Mouse (Mus musculus) intestine, embryonic 14.5 days (tissue): ENCODE data around the gene 1700037H04Rik. TPM values are rescaled to one million over a fixed set of nuclear protein-coding genes. Genes with fewer than 3 reads are reported as not detected.
A peak's percentile ranks its signal among the peaks of the same experiment; 100 is the strongest.

Experiments
- ATAC-seq: fragments of 200-750 bp; cut with Nextera tagmentation; replicated peaks from 2 replicates; pipeline ENCODE4 v1.8.0; 2017; ENCODE audit warnings: low read depth, moderate number of reproducible peaks, moderate TSS enrichment, moderate library complexity; ENCODE audit not compliant: low FRiP score, low TSS enrichment
- DNase-seq: peaks from one replicate; pipeline ENCODE4 v3.0.0-alpha.2; 2018; ENCODE audit warnings: low spot score
- H3K27ac ChIP-seq: fragments of 300-500 bp; sonication (generic); 2 replicates; pipeline ENCODE4 v1.5.1; 2014; ENCODE audit warnings: low read depth, mild to moderate bottlenecking, control low read depth
- H3K27me3 ChIP-seq: fragments of 300-500 bp; sonication (generic); replicated peaks from 2 replicates; pipeline ENCODE4 v1.6.1; 2014; ENCODE audit warnings: low read length, control low read depth; ENCODE audit not compliant: control insufficient read depth, insufficient read depth
- H3K36me3 ChIP-seq: fragments of 300-500 bp; sonication (generic); 2 replicates; pipeline ENCODE4 v1.6.1; 2014; ENCODE audit warnings: low read length, control low read depth; ENCODE audit not compliant: control insufficient read depth, insufficient read depth
- H3K4me1 ChIP-seq: fragments of 300-500 bp; sonication (generic); replicated peaks from 2 replicates; pipeline ENCODE4 v1.6.1; 2014; ENCODE audit warnings: low read length, control low read depth, mixed read lengths; ENCODE audit not compliant: control insufficient read depth, insufficient read depth
- H3K4me2 ChIP-seq: fragments of 300-500 bp; sonication (generic); 2 replicates; pipeline ENCODE4 v1.6.1; 2014; ENCODE audit warnings: low read length
- H3K4me3 ChIP-seq: fragments of 300-500 bp; sonication (generic); 2 replicates; pipeline ENCODE4 v1.5.1; 2014; ENCODE audit warnings: low read depth, low read length, control low read depth, mixed read lengths
- H3K9ac ChIP-seq: fragments of 300-500 bp; sonication (generic); 2 replicates; pipeline ENCODE4 v1.6.1; 2014; ENCODE audit warnings: mild to moderate bottlenecking, low read length
- H3K9me3 ChIP-seq: fragments of 300-500 bp; sonication (generic); 2 replicates; pipeline ENCODE4 v1.6.1; 2016; ENCODE audit warnings: low read length, control low read depth; ENCODE audit not compliant: control insufficient read depth
- WGBS: fragments of 180-500 bp; shearing (Covaris S2); extraction: QIAGEN DNeasy Blood & Tissue Kit; methylation state at CpG from one replicate; pipeline ENCODE4 v1.1.7; 2014; 5-methylcytosine and 5-hydroxymethylcytosine counted together
- polyA plus RNA-seq: library from polyadenylated mRNA; unstranded; fragments of >200 nt; fragmentation: Nextera tagmentation; extraction: Ambion mirVana; gene quantifications from 2 replicates; pipeline ENCODE4 v1.2.1, GENCODE M21; 2014

The 1700037H04Rik gene
- polyA plus RNA-seq, 1 experiment from 2014 or later, result 93.1 TPM

DNA sequence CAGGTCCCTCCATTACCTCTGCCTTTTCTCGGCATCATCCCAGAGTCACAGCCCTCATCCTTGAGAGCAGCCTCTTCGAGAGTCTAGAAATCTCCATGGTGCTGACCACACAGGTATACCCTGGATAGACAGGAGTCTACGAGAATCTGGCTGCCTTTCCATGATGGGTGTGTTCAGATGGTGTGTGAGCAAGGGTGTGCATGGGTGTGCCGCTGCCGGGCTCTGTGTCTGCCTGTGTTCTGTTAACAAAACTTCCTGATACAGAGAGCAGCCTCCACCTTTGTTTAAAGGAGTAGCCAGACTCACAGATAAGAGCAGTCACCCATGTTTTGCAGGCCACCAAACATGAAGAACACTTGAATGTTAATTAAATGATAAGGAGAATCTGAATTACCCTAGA, 30.0 kb downstream of the 1700037H04Rik start:
- Histone ChIP-seq H3K4me1 (peaks cover 16% of the 10 kb centered on the region), H3K27me3 (no peaks in the 10 kb centered on the region), H3K4me3 (no peak overlapping the region), H3K36me3 (peaks cover 12% of the 10 kb centered on the region; the same call in 1 of the 2 replicates), H3K9me3 (no peaks in the 10 kb centered on the region), H3K4me2 (no peak overlapping the region), H3K9ac (no peak overlapping the region), H3K27ac (no peak overlapping the region)
- no peak for ATAC-seq
- no peak for DNase-seq
- WGBS, result 57% methylated on average over 5 of the region's 5 CpGs

DNA sequence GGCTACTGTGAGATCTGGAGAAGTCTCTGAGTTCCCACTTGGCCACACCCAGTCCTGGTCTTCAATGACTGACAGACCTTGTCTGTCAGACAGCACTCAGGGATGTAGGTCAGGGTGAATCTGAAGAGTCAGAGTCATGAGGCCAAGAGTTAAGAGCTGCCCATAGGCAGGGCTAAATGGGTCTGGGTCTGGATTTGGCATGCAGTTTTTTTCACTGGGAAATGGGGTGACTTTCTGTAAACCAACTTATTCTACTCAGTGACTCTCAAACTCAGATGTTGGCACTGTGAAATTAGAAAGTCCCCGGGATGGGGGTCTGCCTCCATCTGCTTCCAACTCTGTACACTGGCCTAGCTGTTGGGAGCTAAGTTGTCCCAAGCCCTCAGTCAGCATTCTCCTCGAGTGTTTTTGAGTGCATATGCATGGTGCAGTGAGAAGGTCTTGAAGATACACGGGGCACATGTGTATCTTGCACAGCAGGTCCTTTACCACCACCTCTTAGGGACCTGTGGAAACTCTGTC, 31.2 kb downstream of the 1700037H04Rik start:
- ATAC-seq, result no peak
- Histone ChIP-seq H3K4me1 (peaks cover 16% of the 10 kb centered on the region), H3K27ac (no peak overlapping the region)

DNA sequence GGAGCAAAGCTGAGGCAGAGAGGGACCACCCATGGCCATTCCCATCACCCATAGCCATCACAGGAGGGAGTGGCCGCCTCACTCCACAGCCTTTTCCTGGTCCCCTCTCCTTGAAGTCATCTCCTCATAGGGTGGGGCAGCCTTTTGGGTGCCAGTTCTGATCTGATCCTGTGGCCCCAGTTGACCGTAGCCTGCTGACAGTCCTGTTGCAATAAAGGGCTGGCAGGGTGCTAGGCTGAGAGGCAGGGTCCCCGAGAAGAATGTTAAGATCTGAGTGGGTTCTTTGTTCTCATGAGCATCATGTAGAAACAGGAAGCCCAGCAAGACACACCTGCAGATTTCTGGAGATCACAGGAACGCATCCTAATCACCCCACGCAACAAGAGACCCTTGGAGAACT, 31.7 kb downstream of the 1700037H04Rik start:
- Histone ChIP-seq H3K27ac (no peak overlapping the region), H3K9me3 (no peaks in the 10 kb centered on the region), H3K4me3 (peak overlapping the region; percentile 58), H3K4me1 (peaks cover 16% of the 10 kb centered on the region), H3K27me3 (no peaks in the 10 kb centered on the region), H3K4me2 (peak overlapping the region; percentile 64), H3K36me3 (0 out of 2 replicates have a peak, but pooled peaks cover 2% of the 10 kb centered on the region), H3K9ac (peak overlapping the region; percentile 81; the same call in 1 of the 2 replicates)
- ATAC-seq (no peak), DNase-seq (no peak)
- WGBS, result 77% methylated on average over 5 of the region's 5 CpGs

More for the DNA sequence above, 31.2 kb downstream of the 1700037H04Rik start:
- Histone ChIP-seq H3K9me3 (no peaks in the 10 kb centered on the region), H3K36me3 (0 out of 2 replicates have a peak, but pooled peaks cover 2% of the 10 kb centered on the region), H3K4me2 (peak overlapping the region; percentile 64), H3K4me3 (no peak overlapping the region), H3K9ac (no peak overlapping the region), H3K27me3 (no peaks in the 10 kb centered on the region)
- 75% methylated on average over 3 of the region's 3 CpGs for WGBS
- no peak for DNase-seq

DNA sequence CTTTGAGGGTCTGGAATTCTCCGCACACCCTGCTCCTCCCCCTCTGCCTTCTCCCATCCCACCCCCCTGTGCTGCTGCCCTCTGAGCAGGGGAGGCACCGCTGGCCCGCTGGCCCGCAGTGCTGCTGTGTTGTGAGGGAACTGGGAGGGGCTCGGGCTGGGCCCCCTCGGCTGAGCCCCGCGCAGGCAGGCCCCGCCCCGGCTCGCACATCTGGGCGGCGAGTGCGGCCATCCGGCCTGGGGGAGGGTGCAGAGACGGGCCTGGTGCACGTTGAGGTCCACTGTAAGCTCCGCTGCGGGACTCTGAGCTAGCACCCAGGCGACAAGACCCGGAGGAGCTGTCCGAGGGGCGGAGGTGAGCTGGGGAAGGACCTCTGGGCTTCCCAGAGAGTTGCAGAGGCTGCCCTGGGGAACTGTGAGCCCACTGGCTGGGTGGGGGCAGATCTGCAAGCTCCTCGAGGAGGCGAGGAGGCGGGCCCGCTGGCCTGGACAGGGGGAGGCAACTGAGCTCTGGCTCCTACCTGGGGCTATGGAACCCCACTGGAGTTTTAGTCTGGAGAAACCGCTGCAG, 32.6 kb downstream of the 1700037H04Rik start, which contains the start of gene Hspa12b:
Gene Hspa12b, plus strand, starts transcription at position 120 of the 570 bp plus-strand sequence.
- Histone ChIP-seq H3K27ac (peak within 1 kb of the TSS; percentile 72), H3K9ac (peak within 1 kb of the TSS; percentile 81), H3K4me1 (peaks cover 16% of the 10 kb centered on the region), H3K9me3 (no peaks in the 10 kb centered on the region), H3K4me3 (peak within 1 kb of the TSS; percentile 58), H3K4me2 (peak within 1 kb of the TSS; percentile 64), H3K27me3 (no peaks in the 10 kb centered on the region), H3K36me3 (0 out of 2 replicates have a peak, but pooled peaks cover 1% of the 10 kb centered on the region)
- under 1% methylated on average over 26 of the region's 28 CpGs for WGBS
- DNase-seq (peak; percentile 84), ATAC-seq (peak; percentile 90)

DNA sequence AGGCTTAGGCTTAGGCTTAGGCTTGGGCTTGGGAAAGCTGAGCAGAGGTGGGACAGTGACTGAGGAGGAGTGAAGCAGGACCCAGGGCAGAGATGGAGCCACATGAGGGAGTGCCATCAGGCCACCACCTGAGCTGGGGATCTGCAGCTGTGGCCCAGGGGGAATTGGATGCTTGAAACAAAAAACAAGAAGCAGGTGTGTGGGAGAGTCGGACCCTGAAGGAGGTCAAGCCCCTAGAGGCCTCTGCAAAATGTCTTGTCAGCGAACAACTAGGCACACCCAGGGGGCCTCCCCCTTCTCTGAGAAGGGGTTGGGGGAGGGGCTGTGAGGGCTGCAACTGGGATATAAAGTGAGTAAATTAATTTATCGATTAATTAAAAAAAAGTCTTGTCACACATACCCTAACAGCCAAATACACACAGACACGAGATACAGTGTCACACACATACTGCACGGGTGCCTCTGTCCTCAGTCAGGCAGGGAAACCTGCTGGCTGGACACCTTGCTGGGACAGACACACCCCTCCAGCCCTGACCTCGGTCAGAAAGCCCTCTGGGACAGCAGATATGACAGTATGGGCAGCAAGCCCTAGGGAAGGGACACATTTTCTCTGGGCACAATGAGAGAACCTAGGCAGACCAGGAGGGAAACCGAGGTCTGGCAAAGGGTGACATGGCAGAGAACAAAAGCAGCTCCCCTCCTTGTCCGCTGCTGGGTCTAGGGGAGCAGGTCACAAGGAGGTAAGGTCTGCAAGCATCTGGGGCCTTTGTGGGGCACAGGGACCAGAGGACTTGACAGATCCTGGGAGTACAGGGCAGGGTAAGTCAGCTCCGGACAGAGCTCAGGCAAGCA, 33.7 kb downstream of the 1700037H04Rik start:
- Histone ChIP-seq H3K9me3 (no peaks in the 10 kb centered on the region), H3K4me3 (no peak overlapping the region), H3K4me1 (peaks cover 16% of the 10 kb centered on the region), H3K4me2 (peak overlapping the region; percentile 64; the same call in 1 of the 2 replicates), H3K36me3 (no peaks in the 10 kb centered on the region), H3K27me3 (no peaks in the 10 kb centered on the region), H3K9ac (peak overlapping the region; percentile 81; the same call in 1 of the 2 replicates), H3K27ac (no peak overlapping the region)
- DNase-seq (no peak), ATAC-seq (no peak)
- 50% methylated on average over 9 of the region's 9 CpGs for WGBS

DNA sequence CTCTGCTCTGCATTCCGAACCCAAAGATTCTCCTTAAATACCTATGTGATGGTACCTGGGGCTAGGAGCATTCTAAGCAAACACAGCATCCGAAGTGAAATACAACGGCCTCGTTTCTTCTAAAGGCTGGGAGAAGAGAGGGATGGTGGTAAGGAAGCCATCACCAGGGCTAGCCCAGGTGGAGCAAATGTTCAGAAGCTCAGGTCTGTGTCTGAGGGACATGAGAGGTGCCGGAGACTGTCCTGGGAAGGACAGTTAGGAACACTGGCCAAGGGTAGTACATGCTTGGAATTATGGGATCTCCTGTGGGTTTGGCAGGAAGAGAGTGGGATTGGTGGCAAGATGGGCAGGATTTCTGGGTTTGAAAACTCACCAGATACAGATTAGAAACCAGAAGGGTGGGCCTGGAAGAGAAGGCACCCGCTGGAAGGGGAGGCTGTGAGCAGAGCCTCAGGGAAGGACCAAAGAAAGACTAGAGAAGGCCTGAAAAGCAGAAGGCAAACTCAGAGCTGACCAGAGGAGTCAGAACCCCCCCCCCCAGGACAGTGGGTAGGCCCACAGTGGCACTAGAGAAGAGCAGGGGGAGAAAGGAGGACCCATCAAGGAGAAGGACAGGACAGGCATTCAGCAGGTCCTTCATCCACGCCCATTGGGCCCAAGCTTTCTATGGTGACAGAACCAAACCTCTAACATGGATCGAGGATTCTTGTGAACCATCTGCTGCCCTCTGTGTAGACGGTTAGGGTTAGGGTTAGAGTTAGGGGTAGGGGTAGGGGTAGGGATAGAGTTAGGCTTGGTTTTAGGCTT, 34.5 kb downstream of the 1700037H04Rik start:
- Histone ChIP-seq H3K9ac (no peak overlapping the region), H3K4me1 (peaks cover 16% of the 10 kb centered on the region), H3K4me3 (no peak overlapping the region), H3K9me3 (no peaks in the 10 kb centered on the region), H3K36me3 (no peaks in the 10 kb centered on the region), H3K27me3 (no peaks in the 10 kb centered on the region), H3K4me2 (no peak overlapping the region), H3K27ac (no peak overlapping the region)
- DNase-seq (no peak), ATAC-seq (no peak)
- 87% methylated on average over 9 of the region's 9 CpGs for WGBS

DNA sequence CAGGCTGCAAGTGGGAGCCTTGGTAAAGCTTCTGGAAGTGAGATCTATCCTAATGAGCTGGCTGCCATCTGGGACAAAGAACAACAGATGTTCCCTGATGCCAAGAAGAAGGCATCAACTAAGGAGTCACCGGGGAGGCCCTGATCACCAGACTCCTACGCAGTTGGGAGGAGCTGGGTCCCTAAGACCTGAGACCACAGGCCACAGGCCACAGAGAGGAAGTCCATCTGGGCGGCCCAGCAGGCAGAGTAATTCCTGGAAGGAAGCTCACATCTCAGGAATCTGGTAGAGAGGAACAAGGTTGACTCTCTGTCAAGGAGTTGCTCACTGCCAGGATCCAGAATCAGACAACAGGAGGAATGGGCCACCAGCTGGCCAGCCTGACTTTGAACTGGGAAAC, 35.7 kb downstream of the 1700037H04Rik start:
- no peak overlapping the region for H3K4me3 ChIP-seq
- no peak for ATAC-seq

DNA sequence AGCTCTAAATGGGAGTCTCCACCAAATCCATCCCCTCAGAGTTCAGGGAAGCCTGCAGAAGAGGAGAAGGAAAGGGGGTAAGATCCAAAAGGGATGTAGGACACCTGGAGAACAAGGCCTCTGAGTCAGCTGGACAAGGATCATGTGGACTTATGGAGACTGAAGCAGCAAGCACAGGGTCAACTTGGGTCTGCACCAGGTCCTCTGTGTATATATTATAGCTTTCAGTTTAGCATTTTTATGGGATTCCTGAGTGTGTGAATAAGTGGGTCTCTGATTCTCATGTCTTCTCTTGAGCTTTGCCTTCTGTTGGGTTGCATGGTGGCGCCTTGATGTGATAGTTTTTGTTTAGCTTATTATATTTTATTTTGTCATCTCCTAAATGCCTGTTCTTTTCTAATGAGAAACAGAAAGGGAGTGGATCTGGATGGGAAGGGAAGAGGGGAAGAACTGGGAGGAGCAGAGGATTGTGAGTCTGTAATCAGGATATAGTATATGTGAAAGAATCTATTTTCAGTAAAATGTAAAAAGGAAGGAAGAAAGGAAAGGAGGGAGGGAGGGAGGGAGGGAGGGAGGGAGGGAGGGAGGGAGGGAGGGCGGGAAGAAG, 40.8 kb downstream of the 1700037H04Rik start:
- H3K9ac ChIP-seq, result no peak overlapping the region
- no peak overlapping the region for H3K4me3 ChIP-seq
- H3K9me3 ChIP-seq, result no peaks in the 10 kb centered on the region
- H3K4me1 ChIP-seq, result no peaks in the 10 kb centered on the region
- no peaks in the 10 kb centered on the region for H3K36me3 ChIP-seq
- no peaks in the 10 kb centered on the region for H3K27me3 ChIP-seq
- H3K4me2 ChIP-seq, result no peak overlapping the region
- no peak overlapping the region for H3K27ac ChIP-seq
- 43% methylated on average over 1 of the region's 2 CpGs for WGBS
- DNase-seq, result no peak
- ATAC-seq, result no peak

More for the DNA sequence above, 35.7 kb downstream of the 1700037H04Rik start:
- Histone ChIP-seq H3K9me3 (no peaks in the 10 kb centered on the region), H3K4me2 (no peak overlapping the region), H3K4me1 (peaks cover 16% of the 10 kb centered on the region), H3K27me3 (no peaks in the 10 kb centered on the region), H3K9ac (no peak overlapping the region), H3K36me3 (no peaks in the 10 kb centered on the region), H3K27ac (no peak overlapping the region)
- 77% methylated on average over 3 of the region's 3 CpGs for WGBS
- no peak for DNase-seq
